Mouse (Mus musculus) brain, embryonic 14.5 days (tissue): Measurements from ENCODE around the gene Grcc10. TPM values are rescaled to one million over a fixed set of nuclear protein-coding genes. Genes with fewer than 3 reads are reported as not detected.

Experiments used
- DNase-seq: peaks from one replicate; pipeline ENCODE4 v3.0.0-alpha.2; 2011; ENCODE audit warnings: low read depth
- CTCF ChIP-seq: fragments of 200-500 bp; IDR thresholded peaks from 2 replicates; pipeline ENCODE4 v1.5.1; 2012; ENCODE audit warnings: inconsistent platforms, mild to moderate bottlenecking, moderate library complexity, borderline replicate concordance; ENCODE audit not compliant: insufficient read depth, insufficient read length; ENCODE audit errors: extremely low read depth
- POLR2A ChIP-seq: fragments of 200-500 bp; IDR thresholded peaks from 2 replicates; pipeline ENCODE4 v1.6.1; 2012; ENCODE audit warnings: mild to moderate bottlenecking, inconsistent platforms, borderline replicate concordance; ENCODE audit not compliant: poor library complexity, insufficient read depth, insufficient read length, severe bottlenecking; ENCODE audit errors: extremely low read depth
- polyA plus RNA-seq: library from polyadenylated mRNA; depleted of rRNA; stranded (reverse); fragments of >200 nt; gene quantifications from 2 replicates; pipeline ENCODE4 v1.2.3, GENCODE M21; 2012

Gene Grcc10
- polyA plus RNA-seq, 1 experiment, result 429 TPM

DNA sequence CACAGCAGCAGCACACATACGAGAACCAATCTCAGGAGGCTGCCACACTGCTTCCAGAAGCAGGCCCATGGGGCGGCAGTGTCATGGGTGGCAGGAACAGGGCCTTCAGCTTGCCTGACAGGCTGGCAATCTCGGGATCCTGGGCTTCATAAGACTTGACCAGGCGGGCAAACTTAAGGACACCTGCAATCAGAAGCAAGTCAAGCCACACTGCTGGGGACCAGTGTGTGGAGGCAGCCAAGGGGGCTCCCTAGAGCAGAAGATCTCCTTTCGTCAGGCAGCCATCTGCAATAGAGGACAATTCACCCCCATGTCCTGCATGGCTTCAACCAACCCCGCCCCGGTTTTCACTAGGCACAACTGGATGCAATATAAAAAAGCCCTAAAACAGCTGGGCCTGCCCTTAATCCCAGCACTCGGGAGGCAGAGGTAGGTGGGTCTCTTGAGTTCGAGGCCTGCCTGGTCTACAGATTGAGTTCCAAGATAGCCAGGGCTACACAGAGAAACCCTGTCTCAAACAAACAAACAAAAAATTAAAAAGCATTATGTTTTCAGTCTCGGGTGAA is 1.9 kb downstream of the Grcc10 start:
- TF ChIP-seq POLR2A, result no peak
- TF ChIP-seq CTCF, result no peak

GRCm38 (mm10) chr6:124738511-124739023 is 2.6 kb downstream of the Grcc10 start, which contains the start of gene Ptpn6:
Gene Ptpn6 (minus strand): TSS chr6:124738714.
- TF ChIP-seq CTCF (no peak), POLR2A (no peak)
- DNase-seq, result no peak

More for the DNA sequence above, 1.9 kb downstream of the Grcc10 start:
- no peak for DNase-seq

- DNase-seq, result no peak
- no peak for TF ChIP-seq POLR2A
- no peak for TF ChIP-seq CTCF
Measured at GRCm38 (mm10) chr6:124737040-124737439, 4.1 kb downstream of the Grcc10 start.

- TF ChIP-seq CTCF, result no peak
- no peak for TF ChIP-seq POLR2A
- no peak for DNase-seq
Measured at GRCm38 (mm10) chr6:124734417-124734816, 6.8 kb downstream of the Grcc10 start.

DNA sequence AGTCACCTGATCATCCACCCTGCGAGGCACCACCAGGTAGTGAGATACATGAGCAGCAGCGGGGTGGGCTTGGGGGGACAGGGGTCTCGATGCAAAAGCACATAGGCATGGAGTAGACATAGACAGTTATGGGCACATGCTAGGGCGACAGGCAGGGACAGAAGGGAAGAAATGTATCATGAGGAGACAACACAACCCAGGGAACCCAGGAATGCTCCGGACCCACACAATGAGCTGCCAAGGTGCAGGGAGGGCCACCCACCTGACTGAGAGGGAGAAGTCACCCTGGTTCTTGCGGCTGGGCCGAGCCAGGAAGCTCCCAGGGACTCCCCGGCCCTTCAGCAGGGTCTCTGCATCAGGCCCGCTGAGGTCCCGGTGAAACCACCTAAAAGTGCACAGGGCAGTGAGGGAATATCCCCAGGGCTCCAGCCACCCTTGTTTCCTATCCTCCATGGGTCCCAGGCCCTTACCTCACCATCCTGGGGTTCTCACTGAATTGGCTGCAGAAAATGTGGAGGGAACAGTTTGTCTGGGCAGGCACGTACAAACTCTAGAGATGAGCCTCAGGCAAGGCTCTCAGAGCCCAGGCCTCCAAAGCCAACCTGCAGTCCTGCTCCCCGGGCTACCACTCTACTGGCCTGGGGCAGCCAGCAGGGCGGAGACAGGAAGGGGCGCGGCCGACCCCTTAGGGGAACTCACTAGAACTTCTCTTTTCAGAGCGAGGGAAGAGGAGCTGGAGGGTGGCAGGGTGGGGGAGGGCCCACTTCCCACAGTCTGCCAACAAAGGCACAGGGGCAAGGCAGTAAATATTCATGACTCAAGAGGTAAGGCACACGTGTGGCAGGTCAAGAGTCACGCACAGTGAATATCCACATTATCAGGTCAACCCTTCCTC is 8.5 kb downstream of the Grcc10 start:
- TF ChIP-seq POLR2A (no peak), CTCF (no peak)
- DNase-seq, result no peak

- no peak for DNase-seq
- TF ChIP-seq POLR2A (no peak), CTCF (no peak)
Measured at GRCm38 (mm10) chr6:124731038-124731437, 10.1 kb downstream of the Grcc10 start.

DNA sequence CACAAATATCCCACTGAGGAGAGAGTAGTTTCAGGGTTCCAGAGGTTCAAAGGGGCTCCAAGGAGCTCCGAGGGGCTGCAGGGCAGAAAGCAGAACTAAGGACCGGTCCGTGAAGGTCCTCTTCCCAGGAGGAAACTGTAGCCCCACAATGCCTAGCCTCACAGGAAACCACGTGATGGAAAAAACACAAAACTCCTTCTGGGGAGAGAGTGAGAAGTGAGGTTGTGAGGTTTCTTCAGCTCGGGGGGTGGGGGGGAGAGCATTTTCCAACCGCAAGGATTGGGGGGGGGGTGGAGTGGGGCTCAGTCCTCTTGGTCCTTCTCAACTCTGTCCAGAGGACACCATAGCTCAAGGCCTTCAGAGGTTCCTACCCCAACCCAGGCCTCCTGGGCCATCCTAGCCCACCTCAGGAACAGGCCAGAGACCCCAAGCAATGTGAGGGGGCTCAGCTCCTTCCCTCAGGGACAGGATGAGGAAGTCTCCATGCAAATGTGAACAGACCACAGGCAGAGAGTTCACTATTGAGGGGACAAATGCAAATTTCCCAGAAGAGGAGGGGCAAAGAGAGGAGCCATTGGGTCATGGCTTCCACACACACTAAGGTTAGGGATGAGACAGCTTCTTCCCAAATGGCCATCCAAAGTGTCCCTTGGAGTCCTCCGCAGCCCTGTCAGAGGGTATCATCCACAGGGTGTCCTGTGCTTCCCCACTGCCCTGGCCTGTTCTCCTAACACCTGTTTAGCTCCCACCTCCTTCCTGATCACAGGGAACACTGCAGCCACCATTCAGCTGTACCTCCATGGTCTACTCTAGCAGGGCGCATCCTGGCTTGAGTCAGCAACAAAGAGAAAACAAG is 11.1 kb downstream of the Grcc10 start:
- TF ChIP-seq CTCF, result no peak
- TF ChIP-seq POLR2A, result no peak
- DNase-seq, result no peak

DNA sequence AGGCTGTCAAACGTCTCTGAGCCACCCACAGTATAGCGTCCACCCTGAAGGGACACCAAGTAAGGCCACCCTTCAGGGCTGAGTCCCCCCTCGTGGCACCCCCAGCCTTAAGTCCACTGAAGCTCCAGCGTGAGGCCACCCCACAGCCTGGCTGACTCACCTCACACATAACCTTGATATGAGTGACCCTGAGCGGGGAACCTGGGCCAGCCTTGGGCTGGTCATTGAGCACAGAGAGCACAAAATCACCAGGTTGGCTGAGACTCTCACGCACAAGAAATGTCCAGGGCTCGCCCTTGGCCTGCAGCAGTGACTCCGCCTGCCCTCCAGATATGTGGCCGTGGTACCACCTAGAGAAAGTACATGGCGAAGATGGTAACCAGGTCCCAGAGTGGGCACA is 12.6 kb downstream of the Grcc10 start:
- no peak for TF ChIP-seq POLR2A
- no peak for TF ChIP-seq CTCF
- no peak for DNase-seq

- TF ChIP-seq POLR2A (no peak), CTCF (no peak)
- DNase-seq, result no peak
Measured at GRCm38 (mm10) chr6:124724472-124724871, 16.7 kb downstream of the Grcc10 start.

DNA sequence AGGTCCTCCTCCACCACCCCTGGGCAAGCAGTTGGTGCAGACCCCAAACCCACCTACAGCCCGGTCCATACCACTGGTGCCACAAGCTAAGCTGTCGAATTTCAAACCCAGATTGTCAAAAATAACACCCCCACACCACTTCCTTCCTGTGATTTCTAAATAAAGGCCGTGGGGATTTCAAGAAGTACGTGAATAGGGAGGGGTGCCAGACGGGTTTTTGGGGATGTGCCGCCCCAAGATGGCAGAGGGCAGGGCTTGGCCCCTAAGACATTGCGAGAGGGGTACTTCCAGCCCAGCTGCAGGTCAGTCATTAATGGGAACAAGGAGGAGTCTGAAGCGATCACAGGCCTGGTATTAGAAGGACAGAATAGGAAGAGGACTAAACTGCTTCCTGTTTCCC is 17.6 kb downstream of the Grcc10 start:
- TF ChIP-seq POLR2A (no peak), CTCF (no peak)

GRCm38 (mm10) chr6:124722876-124723473 is 18.2 kb downstream of the Grcc10 start:
- TF ChIP-seq POLR2A (no peak), CTCF (no peak)
- DNase-seq, result no peak

More for the DNA sequence above, 17.6 kb downstream of the Grcc10 start:
- no peak for DNase-seq

GRCm38 (mm10) chr6:124720904-124721303 is 20.3 kb downstream of the Grcc10 start:
- no peak for DNase-seq
- TF ChIP-seq CTCF, result no peak
- TF ChIP-seq POLR2A, result no peak
